Mouse (Mus musculus) small intestine, adult 2 months (tissue): ENCODE data around the gene Ska3. TPM values are rescaled to one million over a fixed set of nuclear protein-coding genes. Genes with fewer than 3 reads are reported as not detected.

ENCODE experiments used
- H3K27ac ChIP-seq: fragments of 200-500 bp; 2 replicates; pipeline ENCODE4 v1.5.1; 2012; ENCODE audit warnings: low read depth, low read length, control low read depth, inconsistent platforms; ENCODE audit not compliant: insufficient read depth
- H3K27me3 ChIP-seq: fragments of 200-500 bp; 2 replicates; pipeline ENCODE4 v1.6.1; 2012; ENCODE audit warnings: mild to moderate bottlenecking, moderate library complexity, low read length, inconsistent platforms; ENCODE audit not compliant: control insufficient read depth, insufficient read depth
- H3K36me3 ChIP-seq: fragments of 200-500 bp; 2 replicates; pipeline ENCODE4 v1.6.1; 2012; ENCODE audit warnings: mild to moderate bottlenecking, low read length, control low read depth, inconsistent platforms; ENCODE audit not compliant: control insufficient read depth, insufficient read depth
- H3K4me1 ChIP-seq: fragments of 200-500 bp; 2 replicates; pipeline ENCODE4 v1.6.1; 2012; ENCODE audit warnings: low read length, inconsistent platforms, mixed read lengths; ENCODE audit not compliant: control insufficient read depth, insufficient read depth, insufficient read length
- H3K4me3 ChIP-seq: fragments of 200-500 bp; 2 replicates; pipeline ENCODE4 v1.5.1; 2012; ENCODE audit warnings: low read depth, mild to moderate bottlenecking, control low read depth, inconsistent platforms, low read length, moderate library complexity
- CTCF ChIP-seq: fragments of 200-500 bp; IDR thresholded peaks from 2 replicates; pipeline ENCODE4 v1.5.1; 2012; ENCODE audit warnings: low read depth, mild to moderate bottlenecking, control low read depth, inconsistent platforms, low read length, moderate library complexity, mixed read lengths; ENCODE audit not compliant: insufficient replicate concordance, insufficient read length; ENCODE audit errors: extremely low read depth
- POLR2A ChIP-seq: fragments of 200-500 bp; IDR thresholded peaks from 2 replicates; pipeline ENCODE4 v1.6.1; 2012; ENCODE audit warnings: low read depth, mild to moderate bottlenecking, control low read depth, inconsistent platforms, low read length, moderate library complexity
- WGBS: fragments of 180-500 bp; shearing (Covaris S2); methylation state at CpG from one replicate; pipeline ENCODE4 v1.1.7; 2018; 5-methylcytosine and 5-hydroxymethylcytosine counted together
- polyA plus RNA-seq: library from polyadenylated mRNA; depleted of rRNA; stranded (reverse); fragments of >200 nt; gene quantifications from 2 replicates; pipeline ENCODE4 v1.2.3, GENCODE M21; 2012

Ska3 gene
- polyA plus RNA-seq, 1 experiment = 0.55 TPM

DNA sequence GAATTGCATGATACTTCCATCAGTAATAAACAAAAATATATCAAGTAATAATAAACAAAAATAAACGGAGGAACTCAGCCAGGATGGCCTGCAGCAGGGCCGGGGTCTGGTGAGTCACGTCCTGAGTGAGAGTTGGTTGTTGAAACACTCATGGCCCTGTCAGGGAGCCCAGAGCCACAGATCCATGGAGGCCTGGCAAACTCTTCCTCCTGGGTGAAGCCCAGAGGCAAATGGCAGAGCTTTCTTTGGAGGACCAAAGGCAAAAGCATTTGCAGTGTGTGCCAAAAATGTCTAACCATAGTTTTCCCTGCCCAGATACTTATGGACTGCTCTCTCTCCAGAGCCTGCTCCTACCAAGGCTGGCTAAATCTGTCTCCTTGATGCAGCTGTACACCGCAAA lies 34.8 kb downstream of the Ska3 start:
- no peaks in the 10 kb centered on the region for H3K27me3 ChIP-seq
- WGBS = 71% methylated on average over 4 of the region's 4 CpGs
- H3K4me3 ChIP-seq = no peak overlapping the region
- no peak overlapping the region for H3K27ac ChIP-seq
- TF ChIP-seq POLR2A (no peak), CTCF (no peak)
- no peaks in the 10 kb centered on the region for H3K4me1 ChIP-seq
- H3K36me3 ChIP-seq = no peaks in the 10 kb centered on the region

GRCm38 (mm10) chr14:57789759-57790158 lies 36.2 kb downstream of the Ska3 start:
- Histone ChIP-seq H3K27ac (no peak overlapping the region), H3K4me1 (no peaks in the 10 kb centered on the region), H3K4me3 (no peak overlapping the region), H3K36me3 (no peaks in the 10 kb centered on the region), H3K27me3 (no peaks in the 10 kb centered on the region)
- TF ChIP-seq CTCF (no peak), POLR2A (no peak)
- WGBS = 91% methylated on average over 9 of the region's 9 CpGs

- TF ChIP-seq CTCF (no peak), POLR2A (no peak)
- no peaks in the 10 kb centered on the region for H3K4me1 ChIP-seq
- no peaks in the 10 kb centered on the region for H3K27me3 ChIP-seq
- no peak overlapping the region for H3K27ac ChIP-seq
- WGBS = 72% methylated on average over 2 of the region's 2 CpGs
- no peaks in the 10 kb centered on the region for H3K36me3 ChIP-seq
- H3K4me3 ChIP-seq = no peak overlapping the region
These were observed 36.7 kb downstream of the Ska3 start for GRCm38 (mm10) chr14:57789311-57789710.

GRCm38 (mm10) chr14:57787406-57787805 lies 38.6 kb downstream of the Ska3 start:
- Histone ChIP-seq H3K27me3 (no peaks in the 10 kb centered on the region), H3K4me1 (no peaks in the 10 kb centered on the region), H3K4me3 (no peak overlapping the region), H3K27ac (no peak overlapping the region), H3K36me3 (no peaks in the 10 kb centered on the region)
- 64% methylated on average over 4 of the region's 4 CpGs for WGBS
- no peak for TF ChIP-seq CTCF
- no peak for TF ChIP-seq POLR2A

DNA sequence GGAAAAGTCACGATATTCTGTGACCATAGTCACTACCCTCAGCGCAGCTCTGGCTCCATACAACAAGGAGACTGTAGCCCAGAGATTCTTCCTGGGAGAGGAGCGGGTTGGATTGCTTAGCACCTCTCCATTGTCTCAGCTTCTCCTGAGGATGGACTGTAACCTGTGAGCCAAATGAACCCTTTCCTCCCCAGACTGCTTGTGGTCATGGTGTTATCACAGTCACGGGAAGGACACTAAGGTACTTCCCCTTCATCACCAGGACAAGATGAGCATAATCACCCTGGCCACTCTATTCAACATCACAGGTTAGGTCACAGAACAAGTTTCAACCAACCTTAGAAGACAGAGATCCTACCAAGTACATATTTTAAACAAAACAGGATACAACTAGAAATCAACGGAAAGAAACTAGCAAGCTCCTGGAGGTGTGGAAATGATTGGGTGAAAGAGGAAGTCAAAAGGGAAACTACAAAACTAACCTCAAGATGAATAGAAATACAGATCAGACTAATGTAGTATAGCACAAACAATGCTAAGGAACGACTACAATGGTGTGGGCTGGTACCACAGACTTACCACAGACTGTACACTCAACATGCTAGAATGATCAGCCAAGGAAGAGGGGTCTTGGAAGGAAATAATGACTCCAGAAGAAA lies 53.7 kb downstream of the Ska3 start:
- H3K4me1 ChIP-seq = peaks cover 10% of the 10 kb centered on the region; the same call in 1 of the 2 replicates
- WGBS = 73% methylated on average over 6 of the region's 6 CpGs
- no peak overlapping the region for H3K4me3 ChIP-seq
- no peak overlapping the region; the same call in 1 of the 2 replicates for H3K27ac ChIP-seq
- H3K36me3 ChIP-seq = no peaks in the 10 kb centered on the region
- no peaks in the 10 kb centered on the region for H3K27me3 ChIP-seq
- TF ChIP-seq POLR2A = no peak
- TF ChIP-seq CTCF = no peak

DNA sequence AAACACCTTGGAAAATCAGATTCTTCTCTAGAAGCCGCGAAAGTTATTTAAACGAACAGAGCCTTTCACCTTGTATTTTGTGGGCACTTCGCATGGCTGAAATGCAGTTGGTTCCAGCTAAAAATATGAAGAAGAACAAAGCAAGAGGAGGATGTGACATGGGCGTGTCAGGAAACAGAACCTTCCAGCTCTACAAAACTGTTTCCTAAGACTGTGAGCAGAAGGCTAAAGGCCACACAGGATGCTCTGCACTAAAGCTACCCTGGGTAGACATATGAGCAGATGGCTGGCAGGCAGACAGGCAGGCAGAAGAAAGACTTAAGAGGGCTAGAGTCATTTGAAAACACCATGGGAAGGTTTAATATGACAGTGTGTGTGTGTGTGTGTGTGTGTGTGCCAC lies 56.9 kb downstream of the Ska3 start:
- Histone ChIP-seq H3K36me3 (no peaks in the 10 kb centered on the region), H3K27me3 (no peaks in the 10 kb centered on the region), H3K27ac (no peak overlapping the region), H3K4me3 (no peak overlapping the region), H3K4me1 (no peaks in the 10 kb centered on the region)
- TF ChIP-seq CTCF (no peak), POLR2A (no peak)
- 82% methylated on average over 5 of the region's 5 CpGs for WGBS

DNA sequence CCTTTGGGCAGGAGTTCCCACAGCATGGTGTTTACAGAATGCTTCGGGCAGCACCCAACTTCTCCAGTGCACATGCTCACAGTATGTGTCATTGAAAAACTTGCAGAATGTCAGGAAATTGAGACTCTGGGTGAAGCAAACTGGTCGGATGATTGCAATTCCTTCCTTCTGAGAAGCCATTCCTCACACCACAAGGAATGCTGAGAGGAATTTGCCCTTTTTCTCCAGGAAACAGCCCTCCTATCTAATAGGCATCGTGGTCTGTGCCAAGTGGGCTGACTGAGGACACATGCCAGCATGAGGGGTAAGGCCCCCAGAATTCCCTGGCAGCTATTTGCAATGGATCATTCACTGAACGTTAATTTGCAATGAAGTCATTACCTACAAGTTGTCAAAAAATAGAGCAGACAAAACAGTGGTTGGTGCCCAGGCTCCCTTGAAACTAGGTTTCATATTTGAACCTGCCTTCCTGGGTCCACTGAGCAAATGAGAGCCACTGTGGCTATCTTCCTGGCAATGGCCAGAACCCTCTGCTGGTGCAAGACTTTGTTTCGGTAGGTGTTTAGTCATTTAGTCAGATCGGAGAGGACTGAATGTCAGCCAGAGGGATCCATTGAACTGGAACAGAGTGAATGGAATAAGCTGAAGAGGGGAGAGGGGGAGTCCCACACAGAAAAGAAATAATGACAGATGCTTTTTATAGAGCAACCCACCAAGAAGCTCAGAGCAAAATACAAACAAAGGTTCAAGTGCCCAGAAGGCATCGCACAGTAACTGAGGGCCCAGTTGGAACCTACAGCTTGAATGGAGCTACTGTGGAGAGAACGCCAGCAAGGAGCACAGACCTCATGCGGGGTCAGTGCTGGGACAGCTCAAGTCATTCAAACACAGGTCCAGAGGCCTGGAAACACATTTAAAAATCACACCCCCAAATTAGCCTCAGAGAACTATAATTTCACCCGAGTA lies 65.3 kb downstream of the Ska3 start:
- no peak overlapping the region for H3K4me3 ChIP-seq
- no peaks in the 10 kb centered on the region for H3K27me3 ChIP-seq
- H3K27ac ChIP-seq = no peak overlapping the region
- WGBS = 75% methylated on average over 10 of the region's 10 CpGs
- no peaks in the 10 kb centered on the region for H3K36me3 ChIP-seq
- no peaks in the 10 kb centered on the region for H3K4me1 ChIP-seq
- no peak for TF ChIP-seq CTCF
- TF ChIP-seq POLR2A = no peak
